Mouse (Mus musculus): ENCODE results near the gene Adprhl1.
A peak's percentile ranks its signal among the peaks of the same experiment; 100 is the strongest.

Gene Adprhl1

GRCm38 (mm10) chr8:13254019-13254418 is at the start of gene Adprhl1:
TSS of gene Adprhl1 (minus strand) at chr8:13254162.
- peak; percentile 30 for DNase-seq (ENCODE audit: low spot score)

- DNase-seq (ENCODE audit: low spot score): no peak
Observed at GRCm38 (mm10) chr8:13301036-13301435, 47.1 kb upstream of the Adprhl1 start.

GRCm38 (mm10) chr8:13299571-13299970 is 45.6 kb upstream of the Adprhl1 start:
- DNase-seq (ENCODE audit: low spot score): no peak

- no peak for DNase-seq (ENCODE audit: low spot score)
Observed at GRCm38 (mm10) chr8:13293677-13294470, 39.9 kb upstream of the Adprhl1 start.

- peak; percentile 39 for DNase-seq (ENCODE audit: low spot score)
Observed at GRCm38 (mm10) chr8:13292364-13292763, 38.4 kb upstream of the Adprhl1 start.

GRCm38 (mm10) chr8:13288646-13289045 is 34.7 kb upstream of the Adprhl1 start:
- no peak for DNase-seq (ENCODE audit: low spot score)

GRCm38 (mm10) chr8:13287692-13288623 is 34.0 kb upstream of the Adprhl1 start, which contains the start of the genes Dcun1d2 and Tmco3:
TSS of gene Dcun1d2 (minus strand) at chr8:13288131.
TSS of gene Tmco3 (plus strand) at chr8:13288190.
- DNase-seq (ENCODE audit: low spot score): peak; percentile 86

- DNase-seq (ENCODE audit: low spot score): peak; percentile 49
Observed at GRCm38 (mm10) chr8:13287304-13287691, 33.3 kb upstream of the Adprhl1 start.

- no peak for DNase-seq (ENCODE audit: low spot score)
Observed at GRCm38 (mm10) chr8:13283200-13283599, 29.2 kb upstream of the Adprhl1 start.

- DNase-seq (ENCODE audit: low spot score): no peak
Observed at GRCm38 (mm10) chr8:13276941-13277447, 23.0 kb upstream of the Adprhl1 start.

- DNase-seq (ENCODE audit: low spot score): no peak
Observed at GRCm38 (mm10) chr8:13272834-13273233, 18.9 kb upstream of the Adprhl1 start.

- no peak for DNase-seq (ENCODE audit: low spot score)
Observed at GRCm38 (mm10) chr8:13267566-13267965, 13.6 kb upstream of the Adprhl1 start.

- DNase-seq (ENCODE audit: low spot score): no peak
Observed at GRCm38 (mm10) chr8:13263376-13263775, 9.4 kb upstream of the Adprhl1 start.

- DNase-seq (ENCODE audit: low spot score): no peak
Observed at GRCm38 (mm10) chr8:13253413-13253812, 549 bp downstream of the Adprhl1 start.

GRCm38 (mm10) chr8:13252837-13253236 is 1.1 kb downstream of the Adprhl1 start:
- no peak for DNase-seq (ENCODE audit: low spot score)

- DNase-seq (ENCODE audit: low spot score): no peak
Observed at GRCm38 (mm10) chr8:13244343-13244880, 9.6 kb downstream of the Adprhl1 start.

- DNase-seq (ENCODE audit: low spot score): no peak
Observed at GRCm38 (mm10) chr8:13242985-13243870, 10.7 kb downstream of the Adprhl1 start.

- DNase-seq (ENCODE audit: low spot score): no peak
Observed at GRCm38 (mm10) chr8:13240691-13241090, 13.3 kb downstream of the Adprhl1 start.

GRCm38 (mm10) chr8:13240055-13240454 is 13.9 kb downstream of the Adprhl1 start:
- DNase-seq (ENCODE audit: low spot score): no peak

GRCm38 (mm10) chr8:13234803-13235202 is 19.2 kb downstream of the Adprhl1 start:
- no peak for DNase-seq (ENCODE audit: low spot score)

- no peak for DNase-seq (ENCODE audit: low spot score)
Observed at GRCm38 (mm10) chr8:13230471-13230870, 23.5 kb downstream of the Adprhl1 start.
